Mouse (Mus musculus): ENCODE measurements around the gene Ang4. TPM values are rescaled to one million over a fixed set of nuclear protein-coding genes. Genes with fewer than 3 reads are reported as not detected.

Ang4 gene
- polyA plus RNA-seq (2015; fragmentation: Nextera tagmentation; extraction: Ambion mirVana): not detected in 2 replicates

GRCm38 (mm10) chr14:51773490-51773889 lies at the start of gene Ang4:
Gene Ang4, minus strand, starts transcription at chr14:51773590.

GRCm38 (mm10) chr14:51799746-51800145 lies 26.4 kb upstream of the Ang4 start, which contains the start of gene AY358078:
Gene AY358078, plus strand, starts transcription at chr14:51800046.

GRCm38 (mm10) chr14:51717083-51717482 lies 56.3 kb downstream of the Ang4 start, which contains the start of gene Gm5800:
Gene Gm5800, minus strand, starts transcription at chr14:51717183.

Other genes with a start within 250 kb of the Ang4 start
- gene Gm5622, start 220.8 kb downstream of the Ang4 start, polyA plus RNA-seq (2015; fragmentation: Nextera tagmentation; extraction: Ambion mirVana): not detected in 2 replicates
- gene Gm17175, start 199.5 kb downstream of the Ang4 start, polyA plus RNA-seq (2015; fragmentation: Nextera tagmentation; extraction: Ambion mirVana): not detected in 2 replicates
- gene Gm17174, start 181.5 kb downstream of the Ang4 start, polyA plus RNA-seq (2015; fragmentation: Nextera tagmentation; extraction: Ambion mirVana): not detected in 2 replicates
- not detected in 2 replicates for gene Gm17078, start 162.3 kb downstream of the Ang4 start, polyA plus RNA-seq (2015; fragmentation: Nextera tagmentation; extraction: Ambion mirVana)
- gene Gm4181, start 137.9 kb downstream of the Ang4 start, polyA plus RNA-seq (2015; fragmentation: Nextera tagmentation; extraction: Ambion mirVana): not detected in 2 replicates
- not detected in 2 replicates for gene Gm17079, start 78.1 kb downstream of the Ang4 start, polyA plus RNA-seq (2015; fragmentation: Nextera tagmentation; extraction: Ambion mirVana)
- not detected in 2 replicates for gene Gm5800, start 56.4 kb downstream of the Ang4 start, polyA plus RNA-seq (2015; fragmentation: Nextera tagmentation; extraction: Ambion mirVana)
- not detected in 2 replicates for gene AY358078, start 26.5 kb upstream of the Ang4 start, polyA plus RNA-seq (2015; fragmentation: Nextera tagmentation; extraction: Ambion mirVana)
- not detected in 2 replicates for gene Ear6, start 80.1 kb upstream of the Ang4 start, polyA plus RNA-seq (2015; fragmentation: Nextera tagmentation; extraction: Ambion mirVana)
- gene Mettl17, start 111.3 kb upstream of the Ang4 start, polyA plus RNA-seq (2015; fragmentation: Nextera tagmentation; extraction: Ambion mirVana): 17.5 and 17.6 TPM in 2 replicates
- gene Slc39a2, start 119.3 kb upstream of the Ang4 start, polyA plus RNA-seq (2015; fragmentation: Nextera tagmentation; extraction: Ambion mirVana): 0.08 and 0.66 TPM in 2 replicates
- 458 and 572 TPM in 2 replicates for gene Ndrg2, start 140.6 kb upstream of the Ang4 start, polyA plus RNA-seq (2015; fragmentation: Nextera tagmentation; extraction: Ambion mirVana)
- not detected in 2 replicates for gene Tppp2, start 144.8 kb upstream of the Ang4 start, polyA plus RNA-seq (2015; fragmentation: Nextera tagmentation; extraction: Ambion mirVana)
- not detected in 2 replicates for gene Rnase13, start 149.2 kb upstream of the Ang4 start, polyA plus RNA-seq (2015; fragmentation: Nextera tagmentation; extraction: Ambion mirVana)
- 52.4 and 58.5 TPM in 2 replicates for gene Arhgef40, start 211.1 kb upstream of the Ang4 start, polyA plus RNA-seq (2015; fragmentation: Nextera tagmentation; extraction: Ambion mirVana)
- gene Tmem253, start 242.1 kb upstream of the Ang4 start, polyA plus RNA-seq (2015; fragmentation: Nextera tagmentation; extraction: Ambion mirVana): 0.61 TPM in 1 of 2 replicates, not detected in the other
- 7.3 and 9.4 TPM in 2 replicates for gene Zfp219, start 247.1 kb upstream of the Ang4 start, polyA plus RNA-seq (2015; fragmentation: Nextera tagmentation; extraction: Ambion mirVana)